ENCODE assay signal across 9 mouse cellular contexts in the genomic region with DNA sequence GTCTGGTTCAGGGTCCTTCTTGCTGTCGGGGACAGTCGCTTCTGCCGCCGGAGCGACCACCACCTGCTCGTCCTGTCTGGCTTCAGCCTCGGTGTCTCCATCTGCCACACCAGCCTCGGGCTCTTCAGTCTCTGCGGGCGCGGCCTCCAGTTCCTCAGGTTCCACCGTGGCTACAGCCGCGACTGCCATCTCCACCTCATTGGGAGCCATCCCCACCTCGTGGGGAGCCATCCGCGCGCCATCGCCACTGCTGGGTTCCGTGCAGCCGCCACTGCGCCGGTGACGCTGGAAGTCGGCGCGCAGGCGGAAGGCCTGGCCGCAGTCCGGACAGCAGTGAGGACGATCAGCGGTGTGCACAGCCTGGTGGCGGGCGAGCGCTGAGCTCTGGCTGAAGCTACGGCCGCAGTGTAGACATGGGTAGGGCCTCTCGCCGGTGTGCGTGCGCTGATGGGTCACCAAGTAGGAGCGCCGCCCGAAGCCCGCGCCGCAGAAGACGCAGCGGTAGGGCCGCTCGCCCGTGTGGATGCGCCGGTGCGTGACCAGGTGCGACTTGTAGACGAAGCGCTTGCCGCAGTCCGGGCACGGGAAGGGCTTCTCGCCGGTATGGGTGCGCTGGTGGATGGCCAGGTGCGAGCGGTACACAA. TPM values are rescaled to one million over a fixed set of nuclear protein-coding genes. Genes with fewer than 3 reads are reported as not detected.
DNase-seq lines count a peak whose midpoint lies in the region; ATAC-seq lines count a peak whose summit lies in the region.
"Had no signal": no experiment of that assay in that cellular context is flagged by ENCODE, and none has a peak within 500 bp of the region (broad histone marks: within the 10 kb centered on the region; RNA-seq: fewer than 3 reads in every experiment).

No protein-coding gene starts in this region.

- 0 out of 2 replicates have a peak overlapping the region, but pooled peaks have one; percentile 65 for H3K4me2 ChIP-seq in intestine, embryonic 16.5 days (ENCODE audit: low read depth, low read length)

- no peak overlapping the region for H3K9ac ChIP-seq in intestine, embryonic 16.5 days (ENCODE audit: low read depth, low read length)

- no peak for DNase-seq in heart, embryonic 10.5 days (ENCODE audit: low spot score)
- DNase-seq in heart, postnatal 36 days = no peak
- peak; percentile 48 for DNase-seq in 3134 (ENCODE audit: extremely low read depth, insufficient read length, low spot score)
- DNase-seq in embryo, embryonic 10.5 days (ENCODE audit: low spot score) = peak; percentile 32
- DNase-seq in ovary, postnatal 14 days (ENCODE audit: low spot score) = no peak
- no peak for DNase-seq in thymus, postnatal 25 days
- no peak for DNase-seq in kidney, adult 8-10 months

- H3K9me3 ChIP-seq in heart, embryonic 10.5 days = no peaks in the 10 kb centered on the region
- H3K9me3 ChIP-seq in intestine, embryonic 16.5 days (ENCODE audit: control insufficient read depth, low read length) = peaks cover 4% of the 10 kb centered on the region

- WGBS in heart, embryonic 10.5 days = 2% methylated on average over 66 of the region's 66 CpGs
- WGBS in intestine, embryonic 16.5 days = 48% methylated on average over 66 of the region's 66 CpGs

- intact Hi-C loops in heart, postnatal 36 days (cut with DNase I) = no loop called here

- peak overlapping the region; percentile 58 for H3K4me3 ChIP-seq in heart, embryonic 10.5 days
- no peak overlapping the region for H3K4me3 ChIP-seq in intestine, embryonic 16.5 days (ENCODE audit: low read length)

- peaks cover 97% of the 10 kb centered on the region for H3K27me3 ChIP-seq in heart, embryonic 10.5 days (ENCODE audit: insufficient read depth, poor library complexity, severe bottlenecking)
- H3K27me3 ChIP-seq in intestine, embryonic 16.5 days (replicated peaks; ENCODE audit: control insufficient read depth, insufficient read depth, low read length) = peaks cover 50% of the 10 kb centered on the region

- H3K27ac ChIP-seq in heart, embryonic 10.5 days = no peak overlapping the region
- H3K27ac ChIP-seq in intestine, embryonic 16.5 days (ENCODE audit: low read length) = no peak overlapping the region

- ATAC-seq in intestine, embryonic 16.5 days = no peak

- peaks cover 27% of the 10 kb centered on the region for H3K4me1 ChIP-seq in heart, embryonic 10.5 days
- H3K4me1 ChIP-seq in intestine, embryonic 16.5 days (ENCODE audit: control insufficient read depth, insufficient read depth, low read length) = peaks cover 14% of the 10 kb centered on the region

- H3K36me3 ChIP-seq in heart, embryonic 10.5 days = peaks cover 43% of the 10 kb centered on the region
- peaks cover 11% of the 10 kb centered on the region for H3K36me3 ChIP-seq in intestine, embryonic 16.5 days (ENCODE audit: control insufficient read depth, insufficient read depth, low read length)

RNA-seq across cellular contexts. Expression of a gene that starts 15.2 kb away (rescaled TPM):
- 2.1 and 2.6 TPM in 2 replicates for polyA plus RNA-seq in heart, embryonic 10.5 days (2016; fragmentation: Nextera tagmentation; extraction: Ambion mirVana)
- 1 to 10 TPM; 5.1 to 6.0 TPM for total RNA-seq in heart, postnatal 36 days (2021)
- polyA plus RNA-seq in intestine, embryonic 16.5 days (2015; fragmentation: Nextera tagmentation; extraction: Ambion mirVana) = 0.43 and 0.56 TPM in 2 replicates

RNA-seq across cellular contexts. Expression of a gene that starts 19.6 kb away (rescaled TPM):
- 8.3 and 11.7 TPM in 2 replicates for polyA plus RNA-seq in heart, embryonic 10.5 days (2016; fragmentation: Nextera tagmentation; extraction: Ambion mirVana)
- total RNA-seq in heart, postnatal 36 days (2021) = 1 to 10 TPM; 8.5 to 8.6 TPM
- polyA plus RNA-seq in intestine, embryonic 16.5 days (2015; fragmentation: Nextera tagmentation; extraction: Ambion mirVana) = 7.4 and 8.0 TPM in 2 replicates

RNA-seq across cellular contexts. Expression of a gene that starts 27.9 kb away (rescaled TPM):
- not detected in 2 replicates for polyA plus RNA-seq in heart, embryonic 10.5 days (2016; fragmentation: Nextera tagmentation; extraction: Ambion mirVana)
- not detected for total RNA-seq in heart, postnatal 36 days (2021)
- polyA plus RNA-seq in intestine, embryonic 16.5 days (2015; fragmentation: Nextera tagmentation; extraction: Ambion mirVana) = not detected in 2 replicates
- polyA plus RNA-seq: C2C12 had no signal

RNA-seq across cellular contexts. Expression of a gene that starts 38.8 kb away (rescaled TPM):
- polyA plus RNA-seq in heart, embryonic 10.5 days (2016; fragmentation: Nextera tagmentation; extraction: Ambion mirVana) = not detected in 2 replicates
- total RNA-seq in heart, postnatal 36 days (2021) = under 1 TPM; 0.08 to 0.19 TPM
- not detected in 2 replicates for polyA plus RNA-seq in intestine, embryonic 16.5 days (2015; fragmentation: Nextera tagmentation; extraction: Ambion mirVana)
- polyA plus RNA-seq: C2C12 had no signal

Comparison
In these comparisons a context has a peak if more than half of its experiments do, and no peak if none do; other contexts are left out.
1. DNase-seq: peak in 3134 (single experiment) and embryo, embryonic 10.5 days (single experiment); none in heart, embryonic 10.5 days (single experiment), heart, postnatal 36 days (0 of 2), ovary, postnatal 14 days (single experiment), thymus, postnatal 25 days (single experiment) and kidney, adult 8-10 months (0 of 2).